Mouse (Mus musculus) R1 (cell line): ENCODE data around the gene Vsig10l.

Experiments
- DNase-seq: peaks from one replicate; pipeline ENCODE4 v3.0.0-alpha.2; 2018; ENCODE audit warnings: low read depth, low spot score

Gene Vsig10l

GRCm38 (mm10) chr7:43518341-43518740 lies 55.4 kb downstream of the Vsig10l start:
- DNase-seq: no peak
